Mouse (Mus musculus) liver, postnatal 0 days (tissue): ENCODE results near the gene Gm49361.

ENCODE experiments used
- CTCF ChIP-seq: sonication (generic); IDR thresholded peaks from 2 replicates; pipeline ENCODE4 v1.5.1; 2016; ENCODE audit warnings: antibody characterized with exemption, low read depth
- EP300 ChIP-seq: IDR thresholded peaks from 2 replicates; pipeline ENCODE4 v1.6.1; 2016; ENCODE audit warnings: antibody characterized with exemption, low read depth, mild to moderate bottlenecking

- no peak for TF ChIP-seq CTCF
- TF ChIP-seq EP300: no peak
Observed at GRCm38 (mm10) chr14:57663630-57664029, 82.3 kb downstream of the Gm49361 start.
